Mouse (Mus musculus) lung, adult 2 months (tissue): ENCODE measurements at regions not wholly inside any gene's neighbourhood (a gene's known extent, or its start where the extent isn't known, plus 50 kb on each side); places are given as distances from the start of the nearest gene placed in this dataset.

ENCODE experiments used
- DNase-seq: peaks from one replicate; pipeline ENCODE4 v3.0.0; 2022
- H3K4me1 ChIP-seq: fragments of 200-500 bp; 2 replicates; pipeline ENCODE4 v1.6.1; 2011; ENCODE audit warnings: low read length; ENCODE audit not compliant: control insufficient read depth, insufficient read depth
- H3K4me3 ChIP-seq: fragments of 200-500 bp; replicated peaks from 2 replicates; pipeline ENCODE3; 2011; ENCODE audit warnings: low read depth, mild to moderate bottlenecking, control low read depth, low read length; ENCODE audit errors: extremely low read depth
- CTCF ChIP-seq: fragments of 200-500 bp; IDR thresholded peaks from 2 replicates; pipeline ENCODE4 v1.5.1; 2011; ENCODE audit warnings: mild to moderate bottlenecking, low read length, control low read depth; ENCODE audit not compliant: insufficient read depth
- POLR2A ChIP-seq: fragments of 200-500 bp; IDR thresholded peaks from 2 replicates; pipeline ENCODE4 v1.6.1; 2011; ENCODE audit warnings: low read depth, mild to moderate bottlenecking, control low read depth, low read length, borderline replicate concordance; ENCODE audit errors: extremely low read depth
- WGBS: fragments of 180-500 bp; shearing (Covaris S2); methylation state at CpG from one replicate; pipeline ENCODE4 v1.1.7; 2018; 5-methylcytosine and 5-hydroxymethylcytosine counted together

GRCm38 (mm10) chr13:20007561-20007960 lies 82.8 kb upstream of the Elmo1 start:
- H3K4me3 ChIP-seq: no peak overlapping the region
- no peak for DNase-seq
- TF ChIP-seq CTCF: no peak
- no peak for TF ChIP-seq POLR2A
- WGBS: 86% methylated on average over 2 of the region's 2 CpGs
- H3K4me1 ChIP-seq: no peaks in the 10 kb centered on the region

- no peaks in the 10 kb centered on the region for H3K4me1 ChIP-seq
- H3K4me3 ChIP-seq: no peak overlapping the region
- TF ChIP-seq POLR2A (no peak), CTCF (no peak)
- 81% methylated on average over 2 of the region's 2 CpGs for WGBS
- no peak for DNase-seq
Measured at GRCm38 (mm10) chr13:19997606-19998005, 92.8 kb upstream of the Elmo1 start.

GRCm38 (mm10) chr13:19975621-19976020 lies 114.8 kb upstream of the Elmo1 start:
- H3K4me3 ChIP-seq: no peak overlapping the region
- TF ChIP-seq CTCF (no peak), POLR2A (no peak)
- H3K4me1 ChIP-seq: no peaks in the 10 kb centered on the region
- DNase-seq: no peak

- no peak for DNase-seq
- Histone ChIP-seq H3K4me1 (no peaks in the 10 kb centered on the region), H3K4me3 (no peak overlapping the region)
- 89% methylated on average over 1 of the region's 1 CpGs for WGBS
- no peak for TF ChIP-seq CTCF
Measured at GRCm38 (mm10) chr13:19966566-19966965, 123.8 kb upstream of the Elmo1 start.

- TF ChIP-seq CTCF (no peak), POLR2A (no peak)
- no peak overlapping the region for H3K4me3 ChIP-seq
- H3K4me1 ChIP-seq: no peaks in the 10 kb centered on the region
- no peak for DNase-seq
- 49% methylated on average over 3 of the region's 3 CpGs for WGBS
Measured at GRCm38 (mm10) chr13:19963031-19963430, 127.4 kb upstream of the Elmo1 start.

- Histone ChIP-seq H3K4me3 (no peak overlapping the region), H3K4me1 (no peaks in the 10 kb centered on the region)
- TF ChIP-seq POLR2A: no peak
- no peak for TF ChIP-seq CTCF
- DNase-seq: no peak
- WGBS: 94% methylated on average over 6 of the region's 6 CpGs
Measured at GRCm38 (mm10) chr13:19928761-19929160, 104.7 kb upstream of the Gpr141 start.

GRCm38 (mm10) chr13:19927807-19928206 lies 103.8 kb upstream of the Gpr141 start:
- H3K4me3 ChIP-seq: no peak overlapping the region
- no peak for TF ChIP-seq CTCF
- no peak for TF ChIP-seq POLR2A
- WGBS: 65% methylated on average over 3 of the region's 3 CpGs

GRCm38 (mm10) chr13:19921084-19921827 lies 97.2 kb upstream of the Gpr141 start:
- 77% methylated on average over 1 of the region's 1 CpGs for WGBS
- Histone ChIP-seq H3K4me1 (no peaks in the 10 kb centered on the region), H3K4me3 (no peak overlapping the region)
- TF ChIP-seq POLR2A (no peak), CTCF (no peak)
- no peak for DNase-seq

More at GRCm38 (mm10) chr13:19927807-19928206, 103.8 kb upstream of the Gpr141 start:
- H3K4me1 ChIP-seq: no peaks in the 10 kb centered on the region
- no peak for DNase-seq

- DNase-seq: no peak
- Histone ChIP-seq H3K4me1 (no peaks in the 10 kb centered on the region), H3K4me3 (no peak overlapping the region)
- no peak for TF ChIP-seq POLR2A
- TF ChIP-seq CTCF: no peak
- WGBS: 43% methylated on average over 5 of the region's 5 CpGs
Measured at GRCm38 (mm10) chr13:19911860-19912584, 88.0 kb upstream of the Gpr141 start.

GRCm38 (mm10) chr13:19902786-19903185 lies 78.7 kb upstream of the Gpr141 start:
- no peak for DNase-seq
- Histone ChIP-seq H3K4me3 (no peak overlapping the region), H3K4me1 (no peaks in the 10 kb centered on the region)
- 73% methylated on average over 4 of the region's 4 CpGs for WGBS
- TF ChIP-seq POLR2A (no peak), CTCF (no peak)
